Mouse (Mus musculus): ENCODE measurements around the gene Asf1a.
A peak's percentile ranks its signal among the peaks of the same experiment; 100 is the strongest.
"Not testable (repeated sequence)": the region's sequence is repeated elsewhere in the genome, so short reads cannot be mapped to it uniquely, and the experiment has no call there.

Gene Asf1a

DNA sequence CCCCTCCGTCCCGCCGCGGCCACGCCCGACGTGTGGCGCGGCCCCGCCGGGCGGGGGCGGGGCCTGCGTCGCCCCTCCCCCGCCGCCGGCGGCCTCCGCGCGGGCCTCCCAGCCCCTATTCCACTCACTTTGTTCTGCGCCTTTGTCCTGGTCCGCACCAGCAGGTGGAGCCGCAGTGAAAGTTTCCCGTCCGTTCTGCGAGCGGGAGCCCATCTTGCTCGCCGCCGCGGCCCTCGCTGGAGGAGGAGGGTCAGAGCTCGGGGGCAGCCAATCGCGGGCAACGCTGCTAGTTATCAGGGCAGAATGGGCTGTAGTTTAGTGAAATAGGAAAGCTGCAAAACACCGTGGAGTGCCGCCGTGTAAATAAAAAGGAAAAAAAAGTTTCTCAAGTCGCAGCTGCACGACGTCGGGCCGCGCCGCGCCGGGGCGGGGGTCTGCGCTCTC lies at the start of gene Asf1a:
Asf1a (plus strand) TSS at position 81 of the 444 bp plus-strand sequence.
- DNase-seq (ENCODE audit: low spot score) = peak; percentile 83

DNA sequence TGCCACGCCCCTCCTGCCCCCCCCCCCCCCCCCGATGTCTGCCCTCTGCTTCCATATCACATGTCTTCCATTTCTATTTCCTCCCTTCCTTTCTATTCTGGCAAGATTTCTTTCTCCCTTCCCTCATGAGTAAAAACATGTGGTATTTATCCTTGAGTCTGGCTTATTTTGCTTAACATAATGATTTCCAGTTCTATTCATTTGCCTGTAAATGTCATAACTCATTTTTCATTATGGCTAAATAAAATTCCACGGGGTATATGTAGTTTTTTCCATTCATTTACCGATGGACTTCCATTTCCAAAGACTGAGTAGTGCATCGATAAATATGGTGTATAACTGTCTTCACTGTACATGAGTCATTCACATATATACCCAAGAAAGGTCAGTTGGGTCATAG lies 34.6 kb upstream of the Asf1a start:
- no peak for DNase-seq (ENCODE audit: low spot score)

DNA sequence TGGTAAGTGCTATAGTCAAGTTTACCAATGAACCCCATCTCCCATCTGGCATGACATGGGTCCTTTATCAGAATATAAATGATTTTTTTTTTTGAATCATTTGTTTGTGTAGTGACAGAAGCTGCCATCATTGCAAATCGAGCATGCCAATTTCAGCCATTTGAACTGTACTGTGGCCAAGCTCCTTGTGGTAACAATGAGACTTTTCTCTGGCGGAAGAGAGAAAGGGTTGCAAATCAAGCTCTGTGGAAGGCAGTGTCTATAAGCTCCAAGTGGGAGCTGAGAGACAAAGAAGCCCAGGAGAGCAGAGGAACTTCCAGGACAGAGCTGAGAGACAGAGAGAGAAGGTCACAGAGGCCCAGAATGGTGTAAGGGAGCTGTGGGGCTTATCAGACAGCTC lies 31.0 kb upstream of the Asf1a start:
- DNase-seq (ENCODE audit: low spot score) = no peak

DNA sequence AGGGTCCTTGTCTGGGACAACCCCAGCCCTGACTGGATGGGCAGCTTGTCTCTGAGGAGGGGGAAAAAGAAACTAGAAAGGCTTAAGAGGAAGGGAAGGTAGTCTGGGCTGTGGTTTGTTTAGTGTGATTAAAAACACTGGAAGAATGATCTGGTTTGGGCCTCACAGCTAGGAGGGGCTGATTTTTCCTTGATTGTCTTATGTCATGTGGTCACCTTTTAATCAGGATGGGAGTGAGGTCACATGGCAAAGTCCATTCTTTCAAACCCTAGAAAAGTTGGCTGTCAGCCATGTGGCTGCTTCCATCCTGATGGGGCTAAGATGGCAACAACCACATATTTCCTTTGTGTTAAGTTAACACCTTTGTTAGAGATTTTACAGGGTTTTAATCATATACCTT lies 28.0 kb upstream of the Asf1a start:
- DNase-seq (ENCODE audit: low spot score) = no peak

DNA sequence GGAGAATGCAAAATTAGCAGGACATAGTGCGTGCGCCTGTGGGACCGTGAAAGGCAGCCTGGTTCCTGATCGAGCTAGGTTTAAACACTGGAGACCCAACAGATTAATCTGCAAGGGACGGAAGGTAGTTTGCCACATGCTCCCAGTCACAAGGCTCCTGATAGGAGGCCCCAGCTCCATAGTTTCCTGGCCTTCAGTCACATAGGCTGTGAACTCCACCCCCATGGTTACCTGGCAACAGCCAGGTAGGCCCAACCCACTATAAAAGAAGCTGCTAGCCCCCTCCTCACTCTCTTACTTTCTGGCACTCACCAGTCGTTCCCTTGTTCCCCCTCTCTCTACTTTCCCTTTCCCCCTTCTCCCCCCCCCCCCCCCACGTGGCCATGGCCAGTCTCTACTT lies 16.4 kb upstream of the Asf1a start:
- DNase-seq (ENCODE audit: low spot score) = no peak

DNA sequence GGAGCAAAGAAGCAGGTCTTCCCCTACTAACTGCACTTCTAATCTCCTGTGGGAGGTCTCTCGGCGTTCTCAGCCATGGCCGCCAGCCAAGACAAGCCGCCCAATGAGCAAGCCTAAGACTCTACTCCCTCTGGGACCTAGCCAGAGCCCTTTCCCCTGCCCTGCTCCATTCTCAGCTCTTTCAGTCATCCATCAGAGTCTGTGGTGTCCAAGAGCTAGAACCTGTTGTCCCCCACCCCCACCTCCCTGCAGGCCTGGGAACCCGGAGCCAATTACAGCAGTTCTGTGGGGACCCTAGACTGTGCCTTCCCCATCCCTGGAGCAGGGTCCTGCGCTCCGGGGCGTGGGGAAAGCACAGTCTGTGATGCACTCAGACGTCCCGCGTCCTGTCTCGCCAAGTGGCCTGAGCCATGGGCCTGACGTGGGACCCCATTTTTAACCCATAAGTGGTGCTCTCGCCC lies 15.9 kb upstream of the Asf1a start:
- no peak for DNase-seq (ENCODE audit: low spot score)

DNA sequence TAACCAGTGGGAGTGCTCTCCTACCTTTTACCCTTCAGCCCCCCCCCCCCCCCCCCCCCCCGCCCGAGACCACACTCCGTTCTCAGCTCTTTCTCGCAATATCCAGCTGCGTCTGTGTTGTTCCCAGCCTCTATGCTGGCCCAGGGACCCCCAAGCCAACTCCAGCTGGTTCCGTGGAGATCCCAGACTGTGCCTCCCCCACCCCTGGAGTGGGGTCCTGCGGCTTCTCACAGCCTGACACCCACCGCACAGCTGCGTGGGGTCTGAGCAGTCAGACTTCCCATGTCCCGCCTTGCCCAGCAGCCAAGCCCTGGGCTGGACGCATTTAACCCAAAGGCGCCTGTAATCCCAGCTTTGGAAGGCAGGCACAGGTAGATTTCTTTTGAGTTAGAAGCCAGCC lies 15.5 kb upstream of the Asf1a start:
- DNase-seq (ENCODE audit: low spot score) = no peak

DNA sequence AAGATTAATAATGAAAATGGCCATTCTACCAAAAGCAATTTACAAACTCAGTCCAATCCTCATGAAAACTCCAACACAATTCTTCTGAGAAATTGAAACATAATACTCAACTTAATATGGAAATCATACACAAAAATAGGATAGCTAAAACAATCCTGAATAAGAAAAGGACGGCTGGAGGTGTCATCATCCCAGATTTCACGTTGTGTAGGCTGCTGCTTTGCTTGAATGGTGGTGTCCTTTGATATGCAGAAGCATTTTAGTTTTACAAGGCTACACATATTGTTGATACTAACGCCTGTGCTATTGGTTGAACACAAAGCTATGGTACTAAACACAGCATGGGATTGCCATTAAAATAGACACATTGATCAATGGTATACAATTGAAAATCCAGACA lies 10.8 kb upstream of the Asf1a start:
- no peak for DNase-seq (ENCODE audit: low spot score)

DNA sequence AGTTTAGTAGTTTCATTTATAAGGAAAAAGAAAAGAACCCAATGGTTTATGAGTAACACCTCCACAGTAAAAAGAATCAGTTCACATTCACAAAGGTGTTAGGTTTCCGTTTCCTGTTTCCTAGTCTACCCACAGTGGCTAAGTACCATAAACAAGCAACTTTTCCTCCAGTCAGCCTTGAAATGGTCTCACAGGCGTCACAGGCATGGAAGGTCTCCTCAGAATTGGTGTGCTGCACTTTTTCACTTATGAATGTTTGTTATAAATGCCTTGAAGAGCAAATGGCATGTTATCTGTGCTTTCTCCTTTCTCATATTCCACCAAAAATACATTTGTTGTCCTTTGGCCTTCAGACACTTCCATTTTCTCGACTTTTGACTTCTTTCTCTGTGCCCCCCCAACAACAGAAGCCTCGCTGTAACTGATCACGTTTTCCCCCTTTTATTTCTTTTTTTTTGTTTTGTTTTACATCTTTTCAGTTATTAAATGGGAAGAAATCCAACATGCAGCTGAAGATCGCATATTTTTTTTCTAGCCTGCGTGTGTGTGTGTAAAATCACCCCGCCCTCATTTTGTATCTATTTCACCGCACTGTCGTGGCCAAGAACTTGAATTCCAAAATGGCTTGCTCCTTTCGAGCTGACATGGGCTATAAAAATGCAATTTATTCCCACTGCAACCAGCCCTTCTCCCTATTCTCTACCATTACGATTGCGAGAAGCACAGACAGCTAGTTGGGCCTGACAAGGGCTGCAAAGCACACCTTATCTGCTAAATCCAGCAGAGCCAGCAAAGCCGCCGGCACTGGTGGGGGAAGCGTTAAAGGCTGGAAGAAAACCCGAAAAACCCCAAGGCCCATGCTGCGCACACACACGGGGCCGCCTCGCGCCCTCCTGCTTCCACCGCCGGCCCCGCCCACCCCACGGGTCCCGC lies 547 bp upstream of the Asf1a start:
- DNase-seq (ENCODE audit: low spot score) = peak; percentile 55

DNA sequence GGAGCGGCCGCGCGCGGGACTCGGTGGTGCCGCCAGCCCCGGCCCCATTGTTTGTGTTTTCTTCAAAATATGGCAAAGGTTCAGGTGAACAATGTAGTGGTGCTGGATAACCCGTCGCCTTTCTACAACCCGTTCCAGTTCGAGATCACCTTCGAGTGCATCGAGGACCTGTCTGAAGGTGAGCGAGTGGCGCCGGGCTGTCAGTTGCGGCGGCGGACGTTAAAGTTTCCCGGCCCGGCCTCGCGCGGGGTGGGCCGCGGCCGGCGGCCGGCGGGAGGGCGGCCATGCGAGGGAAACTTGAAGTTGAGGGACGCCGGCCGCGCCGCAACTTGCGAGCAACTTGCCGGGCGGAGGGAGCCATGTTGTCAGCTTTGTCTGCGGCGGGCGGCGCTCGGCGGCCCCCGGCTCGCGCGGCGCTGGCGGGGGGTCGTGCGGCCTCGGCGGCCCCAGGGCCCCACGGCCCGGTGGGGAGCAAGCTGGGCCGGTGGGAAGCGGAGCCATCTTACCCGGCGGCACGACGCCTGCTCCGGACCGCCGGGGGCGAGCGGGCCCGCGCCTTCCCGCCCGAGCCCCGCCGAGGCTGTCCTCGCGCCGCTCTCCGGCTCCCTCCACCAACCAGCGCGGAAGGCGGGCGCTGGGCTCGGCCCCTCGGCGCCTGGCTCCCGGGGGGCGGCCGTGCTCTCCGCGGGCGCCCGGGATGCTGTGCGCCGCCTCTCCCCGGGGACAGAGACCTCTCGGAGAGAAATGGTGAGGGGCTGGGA lies 744 bp downstream of the Asf1a start:
- DNase-seq (ENCODE audit: low spot score) = no peak

DNA sequence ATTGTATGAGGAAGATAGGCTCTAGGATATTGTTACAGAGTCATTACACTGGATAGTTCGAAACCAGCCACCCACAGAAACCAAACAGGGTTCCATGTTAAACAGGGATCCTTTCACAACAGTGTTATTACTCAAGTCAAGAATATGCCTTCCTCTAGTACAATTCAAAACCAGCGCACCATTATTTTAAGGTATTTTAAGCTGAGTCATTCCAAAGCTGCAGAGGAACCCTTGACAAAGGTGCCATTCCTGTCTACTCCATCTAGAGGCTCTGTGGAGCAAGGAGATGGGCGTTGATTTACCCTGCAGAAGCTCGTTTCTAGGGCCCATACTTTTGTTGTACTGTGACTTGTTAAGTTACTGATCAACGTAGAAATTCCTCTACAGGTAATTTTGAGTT lies 2.3 kb downstream of the Asf1a start:
- DNase-seq (ENCODE audit: low spot score) = no peak

DNA sequence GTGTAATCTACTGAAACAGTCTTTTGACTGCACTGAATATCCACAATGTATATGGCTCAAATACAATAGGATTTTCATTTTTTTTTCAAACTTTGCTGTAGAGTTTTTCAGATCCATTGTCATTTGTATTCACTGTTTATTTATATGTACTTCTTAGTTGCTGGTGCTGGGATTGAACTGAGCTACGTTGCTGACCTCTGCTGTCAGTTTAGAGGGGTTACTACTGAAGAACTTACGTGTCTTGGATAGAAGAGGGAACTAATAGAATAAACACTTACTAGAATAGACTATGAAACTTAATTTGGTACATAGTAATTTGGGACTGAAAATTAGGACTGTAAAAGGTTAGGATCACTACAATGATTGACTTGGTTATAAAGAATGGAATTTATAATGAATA lies 8.8 kb downstream of the Asf1a start:
- DNase-seq (ENCODE audit: low spot score) = no peak

DNA sequence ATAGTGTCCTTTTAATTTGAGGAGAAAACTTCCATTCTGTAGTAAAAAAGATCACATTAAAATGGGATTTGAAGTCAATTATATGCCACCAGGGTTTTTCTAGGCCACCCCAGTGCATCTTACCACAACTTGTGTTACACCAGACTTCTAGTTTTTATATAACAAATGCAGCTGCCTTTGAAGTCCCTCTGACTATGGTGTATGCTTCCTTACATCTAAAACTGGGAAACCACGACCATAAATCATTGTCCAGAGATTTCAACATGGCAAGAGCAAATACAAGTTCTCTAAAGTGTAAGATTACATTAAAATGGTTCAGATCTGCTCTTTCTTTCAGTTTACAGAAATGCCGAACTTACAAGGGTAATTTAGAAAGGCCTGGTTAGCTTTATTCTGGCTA lies 11.7 kb downstream of the Asf1a start:
- no peak for DNase-seq (ENCODE audit: low spot score)

DNA sequence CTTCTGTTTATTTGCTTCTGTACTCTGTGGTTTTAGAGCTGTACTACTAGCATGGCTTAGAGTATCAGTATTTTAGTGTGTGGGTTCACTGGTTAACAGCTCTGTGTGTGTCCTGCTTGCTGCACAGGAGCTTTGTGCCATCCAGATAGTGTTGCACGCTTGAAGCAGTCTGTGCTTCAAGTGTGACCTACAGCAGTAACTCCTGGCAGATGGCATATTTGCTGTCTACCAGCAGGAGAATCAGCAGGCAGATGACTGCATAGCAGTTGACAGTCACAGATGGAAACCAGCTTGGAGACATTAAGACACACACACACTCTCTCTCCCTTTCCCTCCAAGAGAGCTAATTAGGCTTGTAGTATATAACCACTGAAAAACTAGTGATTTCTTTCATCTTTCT lies 15.6 kb downstream of the Asf1a start:
- peak; percentile 67 for DNase-seq (ENCODE audit: low spot score)

DNA sequence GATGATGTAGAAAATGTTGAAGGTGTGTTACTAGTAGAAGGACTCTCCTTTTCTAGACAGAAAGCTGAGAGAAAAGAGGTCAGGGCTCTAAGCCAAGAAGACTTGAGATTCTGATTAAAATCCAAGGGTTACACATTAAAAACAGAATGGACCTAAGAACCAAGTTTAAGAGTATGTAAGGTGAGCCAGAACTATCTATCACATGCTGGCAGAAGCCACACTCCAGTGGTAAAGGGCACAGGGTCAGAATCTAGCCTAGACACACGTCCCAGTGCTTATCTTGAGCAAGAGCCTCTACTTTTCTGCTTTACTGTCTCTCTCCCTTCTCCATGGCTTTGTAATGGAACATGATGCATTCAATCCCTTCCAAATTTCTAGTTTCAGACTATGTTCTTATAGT lies 17.4 kb downstream of the Asf1a start:
- no peak for DNase-seq (ENCODE audit: low spot score)

DNA sequence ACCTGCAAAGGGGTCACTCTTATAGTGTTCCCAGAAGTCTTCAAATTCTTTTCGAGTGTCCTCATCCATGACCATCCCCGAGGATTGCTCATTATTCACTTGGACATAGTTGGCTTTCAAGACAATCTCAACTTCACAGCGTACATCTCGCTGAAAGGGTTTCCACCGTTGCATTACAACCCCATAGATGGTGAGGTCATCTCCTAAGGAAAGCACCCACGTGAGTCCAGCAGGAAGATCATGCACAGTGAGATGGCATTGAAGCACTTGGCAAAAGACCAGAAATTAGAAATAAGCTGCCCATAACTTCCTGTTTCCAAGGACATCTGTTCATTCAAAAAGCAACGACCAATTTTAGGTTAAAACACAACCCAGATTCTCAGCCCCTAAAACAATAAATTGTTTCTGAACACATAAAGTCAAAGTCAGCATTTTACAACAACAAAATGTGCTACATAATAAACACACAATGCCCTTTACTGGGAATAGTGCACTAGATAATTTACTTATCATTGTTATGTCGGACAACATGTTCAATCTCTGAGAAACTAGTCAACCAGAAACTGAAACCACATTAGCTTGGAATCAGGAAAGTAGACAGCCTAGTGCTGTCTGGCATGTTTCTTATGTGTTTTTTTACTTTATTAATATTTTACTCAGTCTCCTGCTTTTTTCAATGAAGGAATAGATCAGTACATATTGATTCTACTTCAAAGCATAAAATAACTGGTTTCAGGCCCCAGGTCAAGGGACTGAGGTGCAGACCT lies 19.5 kb downstream of the Asf1a start:
- no peak for DNase-seq (ENCODE audit: low spot score)

DNA sequence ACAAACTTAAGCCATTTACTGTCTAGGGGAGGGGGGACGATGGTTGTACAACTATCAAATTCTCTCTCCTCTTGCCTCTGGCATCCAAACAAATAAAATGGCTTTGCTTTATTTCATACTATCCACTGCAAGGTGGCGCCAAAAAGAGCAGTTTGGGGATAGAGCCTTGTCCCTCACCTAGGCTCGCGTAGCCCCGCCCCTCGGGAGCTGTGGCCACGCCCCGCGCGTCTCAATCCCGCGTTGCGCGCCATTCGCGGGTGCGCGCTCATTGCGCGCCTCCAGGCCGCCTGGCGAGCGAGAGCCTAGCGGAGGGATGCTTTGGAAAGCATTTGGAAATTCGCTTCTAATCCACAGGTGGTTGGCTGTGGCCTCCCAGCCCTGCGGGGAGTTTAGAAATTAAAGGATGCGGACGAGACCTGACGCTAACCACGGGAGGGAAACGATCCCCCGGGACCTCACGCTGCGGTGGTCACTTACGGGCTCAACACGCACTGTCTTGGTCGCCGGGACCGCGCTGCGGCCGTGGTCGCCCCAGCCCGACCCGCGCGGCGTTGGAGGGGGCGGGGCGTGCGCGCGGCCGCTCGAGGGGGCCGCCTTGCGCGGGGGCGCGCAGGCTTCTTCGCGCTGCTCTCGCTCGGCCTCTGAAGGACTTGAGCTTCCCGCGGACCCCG lies 32.8 kb downstream of the Asf1a start:
- DNase-seq (ENCODE audit: low spot score) = peak; percentile 65

DNA sequence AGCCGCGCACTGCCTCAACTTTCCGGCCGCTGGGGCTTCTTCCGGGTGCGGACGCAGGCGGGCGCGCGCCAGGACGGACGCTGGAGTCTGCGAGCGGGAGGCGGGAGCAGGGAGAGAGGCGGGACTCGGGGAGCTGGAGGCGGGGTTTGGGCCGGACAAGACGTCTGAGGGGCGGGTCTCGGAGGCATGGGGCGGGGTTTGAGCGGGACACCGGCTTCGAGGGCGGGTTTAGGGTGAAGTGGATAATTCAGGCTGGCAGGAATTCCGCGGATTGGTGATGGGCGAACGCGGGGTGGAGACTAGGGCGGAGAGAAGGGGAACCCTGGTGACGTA lies 33.3 kb downstream of the Asf1a start:
- DNase-seq (ENCODE audit: low spot score) = peak; percentile 90

DNA sequence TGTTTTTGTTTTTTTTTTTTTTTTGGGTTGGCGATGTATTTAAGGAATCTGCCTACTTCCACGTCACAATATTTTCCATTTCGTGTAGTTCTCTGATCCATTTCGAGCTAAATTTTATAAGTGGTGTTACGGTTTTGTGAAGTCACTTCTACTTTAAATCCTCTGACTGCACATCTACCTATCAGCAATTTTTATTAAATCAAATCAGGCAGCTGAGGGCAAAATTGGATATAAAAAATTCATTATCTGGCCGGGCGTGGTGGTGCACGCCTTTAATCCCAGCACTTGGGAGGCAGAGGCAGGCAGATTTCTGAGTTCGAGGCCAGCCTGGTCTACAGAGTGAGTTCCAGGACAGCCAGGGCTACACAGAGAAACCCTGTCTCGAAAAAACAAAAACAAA lies 33.8 kb downstream of the Asf1a start, which contains the start of gene Mcm9:
Mcm9 (minus strand) TSS at position 101 of the 400 bp plus-strand sequence.
- not testable (repeated sequence) for DNase-seq (ENCODE audit: low spot score)

DNA sequence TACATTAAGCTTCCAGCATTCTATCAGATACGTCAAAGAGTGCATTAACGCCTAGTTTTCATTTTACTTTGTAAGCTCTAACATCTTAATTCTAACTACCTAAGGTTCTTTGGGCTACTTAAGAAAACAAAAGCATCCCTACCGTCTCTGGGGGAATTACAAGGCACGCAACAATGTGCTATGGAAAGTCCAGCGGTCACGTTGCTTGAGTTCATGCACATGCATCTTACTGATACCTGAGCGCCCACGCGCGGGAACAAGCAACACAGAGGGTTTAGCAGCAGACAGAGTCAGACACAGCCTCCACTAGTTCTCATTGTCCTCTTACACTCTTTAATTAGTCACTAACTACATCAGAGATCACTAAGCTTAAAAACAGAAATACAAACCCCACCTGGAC lies 37.6 kb downstream of the Asf1a start:
- no peak for DNase-seq (ENCODE audit: low spot score)

DNA sequence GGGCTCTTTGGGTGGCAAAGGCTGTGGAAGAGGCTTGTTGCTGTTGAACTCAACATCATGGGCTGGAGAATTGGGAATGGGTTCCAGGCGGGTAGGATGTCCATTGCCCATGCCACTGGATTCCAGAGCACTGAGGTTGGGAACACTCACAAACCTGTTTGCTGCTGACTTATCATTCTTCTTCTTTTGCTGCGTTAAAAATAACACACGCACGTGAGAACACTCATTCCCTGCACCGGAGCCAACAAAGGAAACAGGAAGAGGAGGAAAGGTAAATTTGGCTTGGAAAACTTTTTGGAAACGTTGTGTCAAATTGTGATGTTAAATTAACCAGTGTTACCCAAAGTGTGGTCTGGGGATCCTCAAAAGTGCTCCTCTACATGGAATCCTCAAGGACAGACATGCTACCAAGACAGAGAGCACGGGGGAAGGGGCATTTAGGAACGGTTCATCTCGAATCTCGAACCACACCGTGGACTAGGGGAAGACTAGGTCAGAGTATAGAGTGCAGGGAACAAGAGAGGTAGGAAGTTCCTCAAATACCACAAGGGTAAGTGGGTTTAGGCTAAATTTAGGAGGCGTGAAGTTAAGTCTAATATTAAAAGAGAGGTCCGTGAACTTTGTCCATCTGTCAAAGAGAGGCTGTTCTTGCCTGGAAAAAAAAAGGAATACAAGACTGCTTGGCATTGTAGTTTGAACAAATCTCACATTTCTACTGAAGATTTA lies 38.9 kb downstream of the Asf1a start:
- DNase-seq (ENCODE audit: low spot score) = no peak
